9 mouse cellular contexts compared by ENCODE assay signal in genomic region chr8:13648377-13649153, GRCm38 (mm10). TPM values are rescaled to one million over a fixed set of nuclear protein-coding genes. Genes with fewer than 3 reads are reported as not detected.
DNase-seq lines count a peak whose midpoint lies in the region; ATAC-seq and TF ChIP-seq lines count a peak whose summit lies in the region.
"Had no signal": no experiment of that assay in that cellular context is flagged by ENCODE, and none has a peak within 500 bp of the region (broad histone marks: within the 10 kb centered on the region; RNA-seq: fewer than 3 reads in every experiment).

No protein-coding gene starts in this region.

- DNase-seq in adrenal gland, adult 2 months = peak; percentile 62
- no peak for DNase-seq in adrenal gland, adult 18-20 months (ENCODE audit: low spot score in 2 of 2)
- no peak for DNase-seq in testis, postnatal 10 days (ENCODE audit: low spot score)
- DNase-seq in stomach, postnatal 0 days (ENCODE audit: low spot score) = no peak
- DNase-seq in spleen, adult 12 weeks (ENCODE audit: low spot score) = no peak

- TF ChIP-seq CTCF in testis, adult 2 months (IDR thresholded peaks at IDR 0.05; ENCODE audit: control insufficient read depth, insufficient read depth, insufficient replicate concordance, low read depth, low read length) = no peak
- TF ChIP-seq CTCF in stomach, postnatal 0 days (IDR thresholded peaks at IDR 0.05; ENCODE audit: low read depth) = no peak

- H3K36me3 ChIP-seq in testis, adult 2 months (ENCODE audit: control insufficient read depth, insufficient read depth, low read length) = no peaks in the 10 kb centered on the region
- no peaks in the 10 kb centered on the region for H3K36me3 ChIP-seq in hindbrain, embryonic 16.5 days (ENCODE audit: control insufficient read depth, insufficient read depth, low read length)
- H3K36me3 ChIP-seq in stomach, postnatal 0 days (ENCODE audit: control insufficient read depth, insufficient read depth, low read length) = no peaks in the 10 kb centered on the region

- H3K27ac ChIP-seq in testis, adult 2 months (ENCODE audit: control insufficient read depth, insufficient read depth, low read depth, low read length) = peak overlapping the region; percentile 27; the same call in 1 of the 2 replicates
- peak overlapping the region; percentile 82 for H3K27ac ChIP-seq in hindbrain, embryonic 16.5 days (ENCODE audit: low read depth, low read length)
- H3K27ac ChIP-seq in stomach, postnatal 0 days (replicated peaks) = peak overlapping the region; percentile 78

- H3K4me2 ChIP-seq in hindbrain, embryonic 16.5 days (ENCODE audit: low read length) = peak overlapping the region; percentile 17; the same call in 1 of the 2 replicates
- no peak overlapping the region for H3K4me2 ChIP-seq in stomach, postnatal 0 days (replicated peaks; ENCODE audit: low read depth)

- H3K27me3 ChIP-seq in testis, adult 2 months (ENCODE audit: control insufficient read depth, insufficient read depth, low read length) = no peaks in the 10 kb centered on the region
- H3K27me3 ChIP-seq in hindbrain, embryonic 16.5 days (replicated peaks; ENCODE audit: control insufficient read depth, insufficient read depth, low read length) = no peaks in the 10 kb centered on the region
- H3K27me3 ChIP-seq in stomach, postnatal 0 days (ENCODE audit: control insufficient read depth, insufficient read depth, low read length) = no peaks in the 10 kb centered on the region

- no peaks in the 10 kb centered on the region; the same call in none of the 2 replicates for H3K4me1 ChIP-seq in testis, adult 2 months (ENCODE audit: control insufficient read depth, insufficient read depth, low read length)
- H3K4me1 ChIP-seq in hindbrain, embryonic 16.5 days (ENCODE audit: control insufficient read depth, insufficient read depth, low read depth, low read length) = peaks cover 49% of the 10 kb centered on the region
- peaks cover 11% of the 10 kb centered on the region for H3K4me1 ChIP-seq in stomach, postnatal 0 days (replicated peaks; ENCODE audit: control insufficient read depth, insufficient read depth)

- no peak for TF ChIP-seq EP300 in stomach, postnatal 0 days (optimal IDR thresholded peaks at IDR 0.05)

- ATAC-seq in hindbrain, embryonic 16.5 days = peak; percentile 79
- peak; percentile 21 for ATAC-seq in megakaryocyte progenitor cell, adult 5-6 weeks (replicated peaks; ENCODE audit: poor library complexity)
- ATAC-seq in stomach, postnatal 0 days (ENCODE audit: low FRiP score, low TSS enrichment) = peak; percentile 48; the same call in 1 of the 2 replicates

- H3K9ac ChIP-seq in hindbrain, embryonic 16.5 days (ENCODE audit: low read depth, low read length) = peak overlapping the region; percentile 32
- no peak overlapping the region for H3K9ac ChIP-seq in stomach, postnatal 0 days (ENCODE audit: low read length)

- no peak overlapping the region for H3K4me3 ChIP-seq in testis, adult 2 months (ENCODE audit: control insufficient read depth, low read depth, low read length)
- H3K4me3 ChIP-seq in hindbrain, embryonic 16.5 days (ENCODE audit: low read length) = no peak overlapping the region
- H3K4me3 ChIP-seq in stomach, postnatal 0 days (ENCODE audit: low read depth, low read length) = no peak overlapping the region
- H3K4me3 ChIP-seq: erythroblast, embryonic 14.5 days had no signal

- H3K9me3 ChIP-seq in hindbrain, embryonic 16.5 days (ENCODE audit: control insufficient read depth, low read length) = no peaks in the 10 kb centered on the region
- no peaks in the 10 kb centered on the region for H3K9me3 ChIP-seq in stomach, postnatal 0 days (ENCODE audit: control insufficient read depth, low read length)

- WGBS in hindbrain, embryonic 16.5 days = 9% methylated on average over 7 of the region's 7 CpGs
- WGBS in stomach, postnatal 0 days = 38% methylated on average over 7 of the region's 7 CpGs

- no peak for TF ChIP-seq POLR2A in testis, adult 2 months (IDR thresholded peaks at IDR 0.05; ENCODE audit: control insufficient read depth, low read depth, low read length)

RNA-seq across cellular contexts. Expression of gene Rasa3, which starts 28.8 kb away (rescaled TPM):
- 10 to 100 TPM; 27.4 to 35.9 TPM for total RNA-seq in adrenal gland, adult 2 months (2021)
- polyA plus RNA-seq in adrenal gland, adult 2 months (2012; rRNA removed) = 25.8 and 38.6 TPM in 2 replicates
- total RNA-seq in adrenal gland, adult 18-20 months (2021) = 10 to 100 TPM; 19.1 to 30.6 TPM
- 41.0 and 47.5 TPM in 2 replicates for polyA plus RNA-seq in testis, adult 2 months (2012; rRNA removed)
- 43.5 and 46.3 TPM in 2 replicates for polyA plus RNA-seq in hindbrain, embryonic 16.5 days (2015; fragmentation: Nextera tagmentation; extraction: Ambion mirVana)
- 24.1 and 36.8 TPM in 2 replicates for total RNA-seq in megakaryocyte progenitor cell, adult 5-6 weeks (2015)
- 49.3 and 51.3 TPM in 2 replicates for total RNA-seq in megakaryocyte progenitor cell, adult 5-6 weeks (2017)
- 12.0 and 12.4 TPM in 2 replicates for polyA plus RNA-seq in stomach, postnatal 0 days (2015; fragmentation: Nextera tagmentation; extraction: Ambion mirVana)

RNA-seq across cellular contexts. Expression of gene Cfap97d2, which starts 57.1 kb away (rescaled TPM):
- not detected for total RNA-seq in adrenal gland, adult 2 months (2021)
- 0.13 and 0.45 TPM in 2 replicates for polyA plus RNA-seq in adrenal gland, adult 2 months (2012; rRNA removed)
- not detected for total RNA-seq in adrenal gland, adult 18-20 months (2021)
- 1.8 and 2.2 TPM in 2 replicates for polyA plus RNA-seq in testis, adult 2 months (2012; rRNA removed)
- 1.0 and 1.9 TPM in 2 replicates for polyA plus RNA-seq in hindbrain, embryonic 16.5 days (2015; fragmentation: Nextera tagmentation; extraction: Ambion mirVana)
- total RNA-seq in megakaryocyte progenitor cell, adult 5-6 weeks (2015) = not detected in 2 replicates
- total RNA-seq in megakaryocyte progenitor cell, adult 5-6 weeks (2017) = not detected in 2 replicates
- polyA plus RNA-seq in stomach, postnatal 0 days (2015; fragmentation: Nextera tagmentation; extraction: Ambion mirVana) = 0.13 and 0.17 TPM in 2 replicates
- polyA plus RNA-seq: erythroblast, embryonic 14.5 days had no signal

Comparison
In these comparisons a context has a peak if more than half of its experiments do, and no peak if none do; other contexts are left out.
1. H3K27ac ChIP-seq: peak in every context shown above with its lines; median percentile 82 in hindbrain, embryonic 16.5 days; 78 in stomach, postnatal 0 days; 27 in testis, adult 2 months.
2. ATAC-seq: peak in every context shown above with its lines; median percentile 79 in hindbrain, embryonic 16.5 days; 48 in stomach, postnatal 0 days; 21 in megakaryocyte progenitor cell, adult 5-6 weeks.